Mouse (Mus musculus): ENCODE results near the gene Fgfr2.

Gene Fgfr2

DNA sequence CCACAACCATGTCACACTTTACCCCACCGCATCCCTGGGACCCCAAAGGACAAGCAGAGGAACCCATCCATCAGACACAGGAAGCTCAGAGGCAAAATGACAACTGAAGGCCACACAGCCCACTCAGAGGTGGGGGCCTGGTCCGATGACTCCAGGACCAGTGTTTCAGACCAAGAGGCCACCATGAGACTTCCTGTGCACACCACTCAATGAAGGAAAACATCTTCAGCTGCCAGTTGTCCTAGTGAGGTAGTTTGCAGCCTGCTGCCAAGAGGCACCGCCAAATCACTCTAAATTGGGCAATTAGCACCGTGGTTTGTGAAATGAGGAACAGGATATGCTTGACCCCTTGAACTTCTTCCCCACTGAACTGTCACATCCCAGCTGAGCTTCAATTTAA is 764.4 kb downstream of the Fgfr2 start:
- DNase-seq (ENCODE audit: low read depth) = peak; percentile 80

DNA sequence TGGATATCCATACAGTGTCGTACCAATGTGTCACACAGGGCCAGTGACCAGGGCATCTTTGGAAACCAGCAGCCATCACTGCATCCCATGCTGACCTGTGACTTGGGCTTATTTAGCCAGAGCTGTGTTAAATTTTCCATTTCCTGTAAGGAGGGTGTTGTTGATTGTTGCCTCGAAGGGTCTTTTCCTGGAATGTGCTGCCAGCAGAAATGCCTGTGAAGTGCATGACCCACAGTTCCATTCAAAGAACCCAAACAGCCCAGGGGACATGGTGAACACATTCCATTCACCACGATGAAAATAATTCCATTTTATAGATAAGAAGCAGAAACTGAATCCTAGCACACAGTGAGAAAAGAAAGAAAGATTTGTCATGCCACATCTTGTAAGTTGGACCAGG is 764.9 kb downstream of the Fgfr2 start:
- no peak for DNase-seq (ENCODE audit: low read depth)

GRCm38 (mm10) chr7:132357841-132358237 is 765.3 kb downstream of the Fgfr2 start:
- DNase-seq (ENCODE audit: low read depth) = no peak

- no peak for DNase-seq (ENCODE audit: low read depth)
Measured at GRCm38 (mm10) chr7:132356881-132357840, 766.0 kb downstream of the Fgfr2 start.

DNA sequence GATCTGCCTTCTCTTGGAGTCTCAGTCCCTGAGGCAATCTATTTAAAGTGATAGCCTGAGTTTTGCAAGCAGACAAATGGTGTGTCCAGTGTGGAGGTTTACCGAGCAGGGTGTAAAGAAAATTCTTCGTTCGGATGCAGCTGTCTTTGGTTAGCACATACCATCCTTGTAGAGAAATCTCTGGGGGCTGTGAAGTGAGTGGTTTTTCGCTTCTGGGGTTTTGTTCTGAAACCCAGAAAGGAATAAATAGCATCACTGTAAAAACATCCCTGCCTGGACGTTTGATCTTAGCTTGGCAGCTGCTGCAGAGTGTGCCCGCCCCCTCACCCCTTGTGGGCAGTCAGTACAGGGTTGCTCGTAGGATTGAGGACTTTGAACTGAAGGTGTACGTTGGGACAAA is 767.0 kb downstream of the Fgfr2 start:
- no peak for DNase-seq (ENCODE audit: low read depth)

GRCm38 (mm10) chr7:132355767-132356166 is 767.4 kb downstream of the Fgfr2 start:
- DNase-seq (ENCODE audit: low read depth) = no peak

- no peak for DNase-seq (ENCODE audit: low read depth)
Measured at GRCm38 (mm10) chr7:132349075-132349572, 774.0 kb downstream of the Fgfr2 start.

DNA sequence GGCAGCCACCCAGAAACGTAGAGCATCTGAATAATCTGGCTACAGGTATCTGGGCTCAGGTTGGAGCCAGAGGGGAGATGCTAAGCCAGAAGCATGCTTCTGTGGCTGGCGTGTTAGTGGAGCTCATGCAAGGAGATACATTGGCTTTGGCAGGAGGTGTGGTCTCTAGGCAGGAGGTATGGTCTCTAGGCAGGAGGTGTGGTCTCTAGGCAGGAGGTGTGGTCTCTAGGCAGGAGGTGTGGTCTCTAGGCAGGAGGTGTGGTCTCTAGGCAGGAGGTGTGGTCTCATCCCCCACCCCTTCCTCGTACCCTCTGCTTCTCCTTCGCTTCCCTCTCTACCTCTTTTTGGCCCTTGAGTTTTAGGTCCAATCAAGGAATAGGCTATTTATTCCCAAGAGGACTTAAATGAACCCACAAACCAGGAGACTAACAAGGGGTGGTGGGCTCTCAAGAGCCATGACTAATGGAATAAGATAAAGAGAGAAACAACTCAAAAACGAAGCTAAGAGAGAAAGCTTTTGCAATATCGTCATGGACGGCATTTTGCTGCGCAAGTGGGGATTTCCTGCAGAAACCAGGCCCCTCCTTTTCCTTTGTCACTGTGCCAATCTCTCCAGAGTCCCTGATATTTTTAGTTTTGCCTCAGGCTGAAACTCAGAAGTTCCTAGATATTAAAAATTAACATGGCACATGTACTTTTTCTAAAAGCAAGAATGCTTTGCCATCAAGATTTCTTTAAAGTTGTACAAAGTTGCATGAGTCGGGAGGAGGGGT is 775.7 kb downstream of the Fgfr2 start:
- DNase-seq (ENCODE audit: low read depth) = peak; percentile 8

DNA sequence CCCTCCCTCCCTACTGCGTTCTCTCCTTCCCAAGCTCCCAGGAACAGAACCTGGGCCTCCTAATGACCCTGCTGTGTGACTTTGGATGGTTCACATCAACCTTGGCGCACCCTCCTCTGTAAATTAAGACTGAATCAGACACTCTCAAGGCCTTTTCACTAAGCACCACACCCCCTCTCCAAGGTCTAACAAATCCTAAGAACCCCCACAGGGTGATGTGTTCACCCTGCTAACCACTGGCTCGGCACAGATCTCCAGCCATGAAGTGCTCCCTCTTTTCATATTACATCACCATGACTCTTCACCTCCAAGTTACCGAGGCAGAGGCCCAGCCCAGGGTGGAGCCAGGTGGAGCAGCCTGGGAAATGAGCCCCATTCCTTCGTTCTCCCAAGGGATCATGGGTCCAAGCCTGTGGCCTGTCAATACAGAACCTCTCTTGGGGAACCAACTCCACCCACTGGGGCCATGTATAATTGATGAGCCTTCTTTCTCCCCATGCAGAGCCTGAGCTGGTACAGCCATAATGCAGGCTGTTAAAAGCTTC is 777.6 kb downstream of the Fgfr2 start:
- DNase-seq (ENCODE audit: low read depth) = no peak

DNA sequence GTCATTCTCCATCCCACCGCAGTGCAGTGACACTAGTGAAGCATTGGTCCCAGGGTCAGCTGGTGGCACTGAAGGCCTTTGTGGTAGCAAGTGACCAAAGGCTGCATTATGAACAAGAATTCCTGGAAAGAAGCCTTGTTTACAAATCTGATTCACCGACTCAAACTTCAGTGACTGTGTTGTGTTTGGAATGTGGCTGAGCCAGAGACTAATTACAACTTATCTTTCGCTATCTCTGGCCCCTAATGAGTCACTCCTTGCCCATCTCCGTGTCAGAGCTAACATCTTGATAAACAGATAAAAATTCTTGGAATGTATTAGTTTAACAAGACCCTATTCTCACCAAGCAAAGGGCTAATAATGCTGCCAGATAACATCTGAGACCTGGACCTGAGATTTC is 778.5 kb downstream of the Fgfr2 start:
- no peak for DNase-seq (ENCODE audit: low read depth)

DNA sequence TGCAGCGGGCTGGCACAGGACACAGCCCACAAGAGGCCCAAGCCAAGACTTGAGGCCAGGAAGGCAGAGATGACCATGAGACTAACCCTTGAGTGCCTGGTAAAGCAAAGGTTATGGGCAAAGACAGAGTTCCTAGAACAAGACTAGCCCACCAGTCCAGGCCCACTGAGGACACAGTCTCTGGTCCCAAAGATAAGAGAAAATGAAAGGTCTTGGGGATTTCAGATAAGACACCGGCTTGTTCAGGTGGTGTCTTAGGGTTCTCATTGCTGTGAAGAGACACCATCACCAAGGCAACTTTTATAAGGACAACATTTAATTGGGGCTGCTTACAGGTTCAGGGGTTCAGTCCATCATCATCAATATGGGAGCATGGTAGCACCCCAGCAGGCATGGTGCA is 779.2 kb downstream of the Fgfr2 start:
- DNase-seq (ENCODE audit: low read depth) = no peak

GRCm38 (mm10) chr7:132343146-132343545 is 780.0 kb downstream of the Fgfr2 start:
- DNase-seq (ENCODE audit: low read depth) = no peak

- DNase-seq (ENCODE audit: low read depth) = no peak
Measured at GRCm38 (mm10) chr7:132339041-132339839, 783.9 kb downstream of the Fgfr2 start.

DNA sequence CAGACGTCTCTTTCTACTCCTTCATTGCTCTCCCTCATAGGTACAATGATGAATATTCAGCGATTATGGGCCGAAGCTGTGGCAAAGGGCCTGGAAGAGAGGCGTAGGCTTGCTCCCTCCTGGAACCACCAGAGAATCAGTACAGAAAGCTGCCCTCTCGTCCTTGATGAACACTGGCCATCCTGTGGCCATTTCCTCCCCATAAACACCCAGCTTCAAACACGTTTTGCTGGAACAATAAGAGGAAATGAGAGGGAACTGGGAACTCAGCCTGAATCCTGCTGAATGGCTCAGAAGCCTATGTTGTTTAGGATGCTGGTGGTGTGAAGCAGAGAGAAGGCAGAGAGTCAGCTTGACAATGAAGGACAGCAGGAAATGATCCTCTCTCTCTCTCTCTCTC is 784.8 kb downstream of the Fgfr2 start:
- no peak for DNase-seq (ENCODE audit: low read depth)

DNA sequence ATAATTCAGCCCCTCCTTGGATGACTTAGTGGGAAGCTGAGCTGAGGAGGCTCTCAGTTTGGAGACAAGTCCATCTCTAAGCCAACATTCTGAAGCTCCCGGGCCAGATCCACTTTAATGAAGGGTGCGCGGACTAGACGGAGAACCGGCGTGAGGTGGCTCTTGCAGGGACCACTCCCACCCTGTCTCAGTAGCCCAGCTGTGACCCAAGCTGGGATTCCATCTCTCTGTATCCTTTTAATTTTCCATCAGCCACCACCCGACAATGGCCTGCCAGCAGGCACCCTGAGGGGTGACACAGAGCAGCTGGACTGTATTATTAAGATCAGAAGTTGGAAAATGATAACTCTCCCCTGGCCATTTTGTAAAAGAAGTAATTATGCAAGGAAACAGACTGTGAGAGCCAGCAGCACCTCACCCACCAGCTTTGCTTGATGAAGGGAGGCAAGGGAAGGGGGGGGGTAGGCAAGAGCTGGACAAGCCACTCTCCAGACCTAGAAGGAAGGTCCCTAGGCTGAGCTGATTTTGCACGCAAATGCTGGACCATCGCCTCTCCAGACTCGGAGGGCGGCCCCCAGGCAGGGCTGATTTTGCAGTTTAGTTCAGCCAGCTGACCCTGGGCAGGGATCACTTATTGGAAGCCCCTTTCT is 785.8 kb downstream of the Fgfr2 start:
- no peak for DNase-seq (ENCODE audit: low read depth)

DNA sequence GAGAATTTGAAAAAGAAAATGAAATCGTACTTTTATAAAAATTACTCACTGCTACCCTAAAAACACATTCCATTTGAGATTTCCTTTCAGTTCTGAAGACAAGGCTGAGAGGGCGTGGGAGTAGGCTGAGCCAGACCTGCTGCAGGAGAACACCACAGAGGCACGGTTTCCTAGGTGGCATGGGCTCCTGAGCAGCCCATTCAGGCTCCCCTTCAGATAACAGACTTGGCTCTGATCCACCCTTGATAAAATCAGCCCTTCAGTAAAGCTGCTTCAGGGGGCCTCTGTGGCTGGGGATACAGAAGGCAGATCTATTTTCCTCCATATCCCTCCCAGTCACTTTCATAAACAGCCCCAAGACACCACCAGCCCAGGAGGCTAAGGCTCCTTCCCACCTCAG is 786.4 kb downstream of the Fgfr2 start:
- DNase-seq (ENCODE audit: low read depth) = no peak

DNA sequence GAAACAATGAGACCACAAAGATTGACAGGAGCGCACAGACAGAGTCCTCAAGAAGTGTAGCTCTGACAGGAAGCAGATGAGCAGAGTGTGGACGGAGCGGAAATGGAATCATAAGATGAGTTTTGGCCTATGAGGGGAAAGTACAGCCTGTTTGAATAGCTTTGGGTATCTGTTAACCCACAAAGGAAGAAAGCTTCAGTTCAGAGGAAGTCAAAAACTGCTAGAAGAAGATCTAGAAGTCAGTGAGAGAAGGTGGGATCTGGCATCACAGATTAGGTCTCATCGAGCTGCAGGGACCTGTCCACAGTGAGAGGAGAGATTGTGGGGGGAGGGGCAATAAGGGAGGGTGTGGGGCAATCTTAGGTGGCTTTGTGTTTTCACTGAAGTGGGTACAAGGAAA is 787.8 kb downstream of the Fgfr2 start:
- DNase-seq (ENCODE audit: low read depth) = no peak

GRCm38 (mm10) chr7:132333078-132333477 is 790.1 kb downstream of the Fgfr2 start:
- no peak for DNase-seq (ENCODE audit: low read depth)

DNA sequence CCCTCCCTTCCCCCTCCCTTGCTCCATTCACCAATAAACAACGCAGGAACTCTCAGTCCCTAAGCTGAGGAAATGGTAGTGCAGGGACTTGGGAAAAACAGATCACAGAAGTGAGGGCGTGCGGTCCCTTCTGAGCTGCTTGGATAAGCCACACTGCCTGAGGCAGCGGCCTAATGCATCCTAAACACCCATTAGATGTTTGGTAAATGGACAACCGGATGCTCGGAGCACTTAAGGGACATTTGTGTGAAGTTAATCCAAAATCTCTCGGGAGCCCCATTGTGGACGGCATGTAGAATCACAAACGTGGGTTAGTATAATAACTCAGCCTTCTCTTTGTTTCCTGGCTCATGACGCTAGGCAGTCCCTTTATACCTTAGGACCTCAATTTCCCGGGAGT is 791.0 kb downstream of the Fgfr2 start:
- DNase-seq (ENCODE audit: low read depth) = no peak

DNA sequence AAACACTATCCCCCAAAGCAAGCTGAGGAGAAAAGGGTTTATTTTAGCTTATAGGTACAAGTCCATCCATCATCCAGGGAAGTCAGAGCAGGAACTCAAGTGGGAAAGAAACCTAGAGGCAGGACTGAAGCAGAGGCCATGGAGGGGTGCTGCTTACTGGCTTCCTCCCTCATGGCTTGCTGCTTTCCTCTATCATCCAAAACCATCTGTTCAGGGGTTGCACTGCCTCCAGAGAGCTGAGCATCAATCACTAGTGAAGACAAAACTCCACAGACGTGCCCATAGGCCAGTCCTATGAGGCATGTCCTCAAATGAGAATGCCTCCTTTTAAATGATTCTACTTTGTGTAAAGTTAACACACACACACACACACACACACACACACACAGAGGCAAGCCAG is 793.0 kb downstream of the Fgfr2 start:
- no peak for DNase-seq (ENCODE audit: low read depth)

- DNase-seq (ENCODE audit: low read depth) = no peak
Measured at GRCm38 (mm10) chr7:132328648-132329047, 794.5 kb downstream of the Fgfr2 start.

Data from 416B (cell line).